ENCODE assay signal across 10 mouse cellular contexts in genomic region chr11:69236926-69237260, GRCm38 (mm10). TPM values are rescaled to one million over a fixed set of nuclear protein-coding genes. Genes with fewer than 3 reads are reported as not detected.
A peak's percentile ranks its signal among the peaks of the same experiment; 100 is the strongest.
DNase-seq lines count a peak whose midpoint lies in the region; ATAC-seq and TF ChIP-seq lines count a peak whose summit lies in the region.
"Had no signal": no experiment of that assay in that cellular context is flagged by ENCODE, and none has a peak within 500 bp of the region (broad histone marks: within the 10 kb centered on the region; RNA-seq: fewer than 3 reads in every experiment).

Gucy2e (minus strand) TSS chr11:69237036.

- H3K79me2 ChIP-seq in liver, adult 2 months (ENCODE audit: control insufficient read depth, insufficient read depth, low read length), result no peaks in the 10 kb centered on the region

- no peak for TF ChIP-seq CTCF in liver, adult 2 months (IDR thresholded peaks at IDR 0.05; ENCODE audit: low read depth, low read length)

- peaks cover 4% of the 10 kb centered on the region; the same call in 1 of the 2 replicates for H3K4me1 ChIP-seq in liver, adult 2 months (ENCODE audit: control insufficient read depth, insufficient read depth, low read length)
- H3K4me1 ChIP-seq in forebrain, embryonic 10.5 days, result peaks cover 28% of the 10 kb centered on the region
- H3K4me1 ChIP-seq in limb, embryonic 11.5 days (ENCODE audit: control insufficient read depth, insufficient read depth, low read length), result 0 out of 2 replicates have a peak, but pooled peaks cover 8% of the 10 kb centered on the region

- peak within 1 kb of the TSS; percentile 71 for H3K4me2 ChIP-seq in limb, embryonic 11.5 days (ENCODE audit: low read depth, severe bottlenecking)

- no peaks in the 10 kb centered on the region for H3K9me3 ChIP-seq in forebrain, embryonic 10.5 days
- no peaks in the 10 kb centered on the region for H3K9me3 ChIP-seq in limb, embryonic 11.5 days (ENCODE audit: control insufficient read depth, low read length)

- ATAC-seq in limb, embryonic 11.5 days (ENCODE audit: insufficient number of reproducible peaks, low FRiP score, low TSS enrichment, low read depth), result no peak
- no peak for ATAC-seq in frontal cortex, adult (ENCODE audit: low TSS enrichment)
- ATAC-seq in megakaryocyte-erythroid progenitor cell, adult 5-6 weeks (replicated peaks; ENCODE audit: low FRiP score, low TSS enrichment, poor library complexity, severe bottlenecking), result no peak

- H3K4me3 ChIP-seq in liver, adult 2 months (ENCODE audit: insufficient read depth, low read depth, low read length), result peak within 1 kb of the TSS; percentile 40; the same call in 1 of the 2 replicates
- peak within 1 kb of the TSS; percentile 55 for H3K4me3 ChIP-seq in forebrain, embryonic 10.5 days
- peak within 1 kb of the TSS; percentile 36 for H3K4me3 ChIP-seq in limb, embryonic 11.5 days (ENCODE audit: low read depth, low read length)

- no peaks in the 10 kb centered on the region for H3K36me3 ChIP-seq in liver, adult 2 months (ENCODE audit: control insufficient read depth, insufficient read depth, low read length)
- no peaks in the 10 kb centered on the region for H3K36me3 ChIP-seq in forebrain, embryonic 10.5 days (replicated peaks)
- no peaks in the 10 kb centered on the region for H3K36me3 ChIP-seq in limb, embryonic 11.5 days (ENCODE audit: control insufficient read depth, insufficient read depth, low read length)

- WGBS in liver, adult 2 months, result 27% methylated on average over 13 of the region's 13 CpGs
- WGBS in forebrain, embryonic 10.5 days, result 14% methylated on average over 13 of the region's 13 CpGs
- 24% methylated on average over 13 of the region's 13 CpGs for WGBS in limb, embryonic 11.5 days

- no peak for DNase-seq in liver, adult 2 months (ENCODE audit: extremely low read depth, low read depth, low spot score)
- DNase-seq in liver, result no peak
- DNase-seq in forebrain, embryonic 10.5 days (ENCODE audit: extremely low spot score, low spot score), result peak; percentile 37
- DNase-seq in limb, embryonic 11.5 days (ENCODE audit: low spot score), result no peak
- DNase-seq in retina, adult 2 months (ENCODE audit: low read depth, low spot score), result peak; percentile 89
- no peak for DNase-seq in kidney, adult 9 months
- DNase-seq: thymus, adult 18-20 months had no signal

- H3K27ac ChIP-seq in liver, adult 2 months (replicated peaks; ENCODE audit: insufficient read depth, low read depth, low read length), result no peak within 1 kb of the TSS
- H3K27ac ChIP-seq in forebrain, embryonic 10.5 days, result peak within 1 kb of the TSS; percentile 65
- H3K27ac ChIP-seq in limb, embryonic 11.5 days (replicated peaks; ENCODE audit: low read depth, low read length), result no peak within 1 kb of the TSS

- peaks cover 15% of the 10 kb centered on the region for H3K27me3 ChIP-seq in liver, adult 2 months (ENCODE audit: control insufficient read depth, insufficient read depth, low read length)
- peaks cover 69% of the 10 kb centered on the region for H3K27me3 ChIP-seq in forebrain, embryonic 10.5 days (ENCODE audit: poor library complexity, severe bottlenecking)
- H3K27me3 ChIP-seq in limb, embryonic 11.5 days (ENCODE audit: control insufficient read depth, insufficient read depth, low read length), result peaks cover 36% of the 10 kb centered on the region

- no peak within 1 kb of the TSS for H3K9ac ChIP-seq in liver, adult 2 months (ENCODE audit: low read depth, low read length)
- peak within 1 kb of the TSS; percentile 50 for H3K9ac ChIP-seq in limb, embryonic 11.5 days (ENCODE audit: low read length)

- no peak for TF ChIP-seq POLR2A in liver, adult 2 months (IDR thresholded peaks at IDR 0.05; ENCODE audit: extremely low read depth, insufficient read depth, low read length)

RNA-seq across cellular contexts. Expression of gene Gucy2e, which starts in this region (rescaled TPM):
- not detected in 2 replicates for total RNA-seq in liver, adult 2 months (2014; rRNA removed)
- not detected in 2 replicates for polyA plus RNA-seq in liver, adult 2 months (2012; rRNA removed)
- polyA plus RNA-seq in forebrain, embryonic 10.5 days (2016; fragmentation: Nextera tagmentation; extraction: Ambion mirVana), result 0.04 and 0.06 TPM in 2 replicates
- not detected in 2 replicates for polyA plus RNA-seq in limb, embryonic 11.5 days (2014; fragmentation: Nextera tagmentation; extraction: Ambion mirVana)
- total RNA-seq in megakaryocyte-erythroid progenitor cell, adult 5-6 weeks (2014; fragmentation: Nextera tagmentation), result not detected in 2 replicates
- total RNA-seq in megakaryocyte-erythroid progenitor cell, adult 5-6 weeks (2017), result not detected in 2 replicates
- total RNA-seq: hematopoietic stem cell, adult 5-6 weeks had no signal

Comparison
In these comparisons a context has a peak if more than half of its experiments do, and no peak if none do; other contexts are left out.
1. Peak in DNase-seq, H3K4me3 ChIP-seq and H3K27ac ChIP-seq in forebrain, embryonic 10.5 days; RNA of the gene not detected or under 1 TPM.